Mouse (Mus musculus): Measurements from ENCODE around the gene Sf3a1. TPM values are rescaled to one million over a fixed set of nuclear protein-coding genes. Genes with fewer than 3 reads are reported as not detected.
A peak's percentile ranks its signal among the peaks of the same experiment; 100 is the strongest.

The Sf3a1 gene
- polyA plus RNA-seq, 1 experiment from 2014 or later = 52.3 TPM

GRCm38 (mm10) chr11:4213107-4213506, 53.0 kb downstream of the Sf3a1 start:
- no peaks in the 10 kb centered on the region for H3K9me3 ChIP-seq

GRCm38 (mm10) chr11:4214572-4214971, 54.4 kb downstream of the Sf3a1 start:
- 93% methylated on average over 14 of the region's 14 CpGs for WGBS
- Histone ChIP-seq H3K4me2 (no peak overlapping the region), H3K27me3 (peaks cover 23% of the 10 kb centered on the region), H3K9ac (no peak overlapping the region), H3K4me3 (no peak overlapping the region), H3K27ac (replicated peaks) (no peak overlapping the region), H3K4me1 (replicated peaks) (peaks cover 16% of the 10 kb centered on the region), H3K9me3 (no peaks in the 10 kb centered on the region), H3K36me3 (peaks cover 61% of the 10 kb centered on the region)
- no peak for ATAC-seq (ENCODE audit: low read depth)

More at GRCm38 (mm10) chr11:4213107-4213506, 53.0 kb downstream of the Sf3a1 start:
- H3K36me3 ChIP-seq = peaks cover 74% of the 10 kb centered on the region
- no peak overlapping the region for H3K4me2 ChIP-seq
- ATAC-seq (ENCODE audit: low read depth) = no peak
- H3K27ac ChIP-seq (replicated peaks) = no peak overlapping the region
- no peak overlapping the region for H3K9ac ChIP-seq
- H3K4me1 ChIP-seq (replicated peaks) = peaks cover 5% of the 10 kb centered on the region
- 88% methylated on average over 10 of the region's 10 CpGs for WGBS
- no peak overlapping the region for H3K4me3 ChIP-seq
- peaks cover 10% of the 10 kb centered on the region for H3K27me3 ChIP-seq

- Histone ChIP-seq H3K9me3 (no peaks in the 10 kb centered on the region), H3K27ac (replicated peaks) (no peak overlapping the region), H3K4me3 (no peak overlapping the region), H3K27me3 (peaks cover 28% of the 10 kb centered on the region), H3K36me3 (peaks cover 56% of the 10 kb centered on the region), H3K9ac (no peak overlapping the region), H3K4me1 (replicated peaks) (peaks cover 16% of the 10 kb centered on the region), H3K4me2 (no peak overlapping the region)
- 79% methylated on average over 10 of the region's 10 CpGs for WGBS
- ATAC-seq (ENCODE audit: low read depth) = no peak
These were observed 54.9 kb downstream of the Sf3a1 start for GRCm38 (mm10) chr11:4215061-4215460.

- Histone ChIP-seq H3K27ac (replicated peaks) (no peak overlapping the region), H3K36me3 (peaks cover 42% of the 10 kb centered on the region), H3K9me3 (no peaks in the 10 kb centered on the region), H3K4me2 (no peak overlapping the region), H3K4me3 (no peak overlapping the region), H3K4me1 (replicated peaks) (peaks cover 16% of the 10 kb centered on the region), H3K27me3 (peaks cover 30% of the 10 kb centered on the region), H3K9ac (no peak overlapping the region)
- WGBS = 83% methylated on average over 9 of the region's 9 CpGs
- no peak for ATAC-seq (ENCODE audit: low read depth)
These were observed 56.3 kb downstream of the Sf3a1 start for GRCm38 (mm10) chr11:4216248-4217000.

GRCm38 (mm10) chr11:4217914-4218629, 57.9 kb downstream of the Sf3a1 start, which contains the start of gene Castor1:
TSS of gene Castor1 (plus strand) at chr11:4218225.
- H3K9me3 ChIP-seq = no peaks in the 10 kb centered on the region
- H3K9ac ChIP-seq = peak within 1 kb of the TSS; percentile 67
- H3K27me3 ChIP-seq = peaks cover 30% of the 10 kb centered on the region
- WGBS = 1% methylated on average over 56 of the region's 56 CpGs
- H3K27ac ChIP-seq (replicated peaks) = no peak within 1 kb of the TSS
- peak; percentile 62 for ATAC-seq (ENCODE audit: low read depth)
- H3K4me2 ChIP-seq = peak within 1 kb of the TSS; percentile 64
- H3K36me3 ChIP-seq = peaks cover 26% of the 10 kb centered on the region
- peak within 1 kb of the TSS; percentile 44 for H3K4me3 ChIP-seq
- H3K4me1 ChIP-seq (replicated peaks) = peaks cover 16% of the 10 kb centered on the region

GRCm38 (mm10) chr11:4218637-4219036, 58.5 kb downstream of the Sf3a1 start:
- ATAC-seq (ENCODE audit: low read depth) = no peak

GRCm38 (mm10) chr11:4219317-4219751, 59.2 kb downstream of the Sf3a1 start:
- no peak for ATAC-seq (ENCODE audit: low read depth)
- Histone ChIP-seq H3K4me3 (no peak overlapping the region), H3K9ac (no peak overlapping the region), H3K36me3 (peaks cover 13% of the 10 kb centered on the region), H3K4me1 (replicated peaks) (peaks cover 21% of the 10 kb centered on the region), H3K4me2 (peak overlapping the region; percentile 64), H3K27ac (replicated peaks) (no peak overlapping the region), H3K9me3 (no peaks in the 10 kb centered on the region), H3K27me3 (peaks cover 30% of the 10 kb centered on the region)
- WGBS = 15% methylated on average over 2 of the region's 2 CpGs

More at GRCm38 (mm10) chr11:4218637-4219036, 58.5 kb downstream of the Sf3a1 start:
- peaks cover 18% of the 10 kb centered on the region for H3K4me1 ChIP-seq (replicated peaks)
- H3K27ac ChIP-seq (replicated peaks) = no peak overlapping the region
- H3K4me3 ChIP-seq = peak overlapping the region; percentile 44
- H3K9ac ChIP-seq = peak overlapping the region; percentile 67
- WGBS = 6% methylated on average over 6 of the region's 6 CpGs
- H3K27me3 ChIP-seq = peaks cover 30% of the 10 kb centered on the region
- peak overlapping the region; percentile 64 for H3K4me2 ChIP-seq
- peaks cover 20% of the 10 kb centered on the region for H3K36me3 ChIP-seq
- H3K9me3 ChIP-seq = no peaks in the 10 kb centered on the region

- Histone ChIP-seq H3K4me1 (replicated peaks) (peaks cover 21% of the 10 kb centered on the region), H3K4me3 (no peak overlapping the region), H3K9ac (no peak overlapping the region), H3K4me2 (no peak overlapping the region), H3K27ac (replicated peaks) (no peak overlapping the region), H3K9me3 (no peaks in the 10 kb centered on the region), H3K27me3 (peaks cover 30% of the 10 kb centered on the region), H3K36me3 (peaks cover 7% of the 10 kb centered on the region)
- ATAC-seq (ENCODE audit: low read depth) = no peak
- WGBS = 62% methylated on average over 9 of the region's 9 CpGs
These were observed 59.8 kb downstream of the Sf3a1 start for GRCm38 (mm10) chr11:4219908-4220307.

GRCm38 (mm10) chr11:4220443-4221400, 60.6 kb downstream of the Sf3a1 start:
- H3K4me1 ChIP-seq (replicated peaks) = peaks cover 21% of the 10 kb centered on the region
- peaks cover 30% of the 10 kb centered on the region for H3K27me3 ChIP-seq
- 48% methylated on average over 28 of the region's 28 CpGs for WGBS
- H3K36me3 ChIP-seq = no peaks in the 10 kb centered on the region
- no peak overlapping the region for H3K27ac ChIP-seq (replicated peaks)
- no peak overlapping the region for H3K4me2 ChIP-seq
- H3K4me3 ChIP-seq = no peak overlapping the region
- no peak overlapping the region for H3K9ac ChIP-seq
- no peak for ATAC-seq (ENCODE audit: low read depth)
- H3K9me3 ChIP-seq = no peaks in the 10 kb centered on the region

- no peak for ATAC-seq (ENCODE audit: low read depth)
- WGBS = 82% methylated on average over 17 of the region's 17 CpGs
- no peak overlapping the region for H3K27ac ChIP-seq (replicated peaks)
- no peaks in the 10 kb centered on the region for H3K36me3 ChIP-seq
- peaks cover 21% of the 10 kb centered on the region for H3K4me1 ChIP-seq (replicated peaks)
- no peak overlapping the region for H3K4me2 ChIP-seq
- H3K9ac ChIP-seq = no peak overlapping the region
- H3K9me3 ChIP-seq = no peaks in the 10 kb centered on the region
- H3K27me3 ChIP-seq = peaks cover 28% of the 10 kb centered on the region
- no peak overlapping the region for H3K4me3 ChIP-seq
These were observed 62.1 kb downstream of the Sf3a1 start for GRCm38 (mm10) chr11:4222046-4222950.

Measured in neural tube, embryonic 13.5 days (tissue).